Mouse (Mus musculus) ES-E14 (cell line): ENCODE results near the gene Cdk10. TPM values are rescaled to one million over a fixed set of nuclear protein-coding genes. Genes with fewer than 3 reads are reported as not detected.

Experiments used
- DNase-seq: peaks from one replicate; pipeline ENCODE4 v3.0.0-alpha.2; 2013; ENCODE audit warnings: low read depth, low spot score
- H3K27ac ChIP-seq: 2 replicates; pipeline ENCODE4 v1.5.1; 2012; ENCODE audit warnings: low read depth, mild to moderate bottlenecking, low read length, moderate library complexity, mixed read lengths; ENCODE audit not compliant: poor library complexity, insufficient read depth, severe bottlenecking
- H3K36me3 ChIP-seq: 2 replicates; pipeline ENCODE4 v1.6.1; 2012; ENCODE audit warnings: mild to moderate bottlenecking, low read length, moderate library complexity, mixed read lengths; ENCODE audit not compliant: control insufficient read depth, poor library complexity, insufficient read depth, severe bottlenecking
- H3K4me1 ChIP-seq, 2 experiments: fragments of 150-350 bp in 1 of 2; sonication (generic) in 1 of 2; 2 replicates each; pipeline ENCODE4 v1.6.1; 2012; ENCODE audit warnings: low read length in 2 of 2, mild to moderate bottlenecking in 1 of 2, mixed read lengths in 1 of 2; ENCODE audit not compliant: control insufficient read depth in 2 of 2, insufficient read depth in 2 of 2, poor library complexity in 1 of 2
- H3K4me3 ChIP-seq, 2 experiments: fragments of 150-350 bp in 1 of 2; sonication (generic) in 1 of 2; 2 replicates each; pipeline ENCODE4 v1.5.1; 2012; ENCODE audit warnings: low read length in 2 of 2, low read depth in 1 of 2, mild to moderate bottlenecking in 1 of 2, mixed read lengths in 1 of 2; ENCODE audit not compliant: insufficient read depth in 1 of 2, poor library complexity in 1 of 2, severe bottlenecking in 1 of 2
- H3K9ac ChIP-seq: 2 replicates; pipeline ENCODE4 v1.6.1; 2012; ENCODE audit warnings: low read depth, mild to moderate bottlenecking, low read length, mixed read lengths; ENCODE audit not compliant: poor library complexity, insufficient read depth, severe bottlenecking
- H3K9me3 ChIP-seq: fragments of 150-350 bp; sonication (generic); 2 replicates; pipeline ENCODE4 v1.6.1; 2012; ENCODE audit warnings: low read depth, mild to moderate bottlenecking, low read length; ENCODE audit not compliant: control insufficient read depth, insufficient read depth
- CHD2 ChIP-seq: IDR thresholded peaks from 2 replicates; pipeline ENCODE4 v1.6.1; 2014; ENCODE audit warnings: mild to moderate bottlenecking, low read depth, low read length, inconsistent platforms
- HCFC1 ChIP-seq: IDR thresholded peaks from 2 replicates; pipeline ENCODE4 v1.6.1; 2012; ENCODE audit warnings: low read length, inconsistent platforms, borderline replicate concordance; ENCODE audit not compliant: insufficient read depth
- MAFK ChIP-seq: IDR thresholded peaks from 2 replicates; pipeline ENCODE4 v1.6.1; 2014; ENCODE audit warnings: mild to moderate bottlenecking, low read depth, low read length, inconsistent platforms; ENCODE audit not compliant: insufficient read depth
- ZC3H11A ChIP-seq: IDR thresholded peaks from 2 replicates; pipeline ENCODE4 v1.6.1; 2012; ENCODE audit warnings: low read depth, mild to moderate bottlenecking, inconsistent platforms, low read length, borderline replicate concordance
- ZNF384 ChIP-seq: IDR thresholded peaks from 2 replicates; pipeline ENCODE4 v1.6.1; 2012; ENCODE audit warnings: low read depth, low read length, inconsistent platforms
- in situ Hi-C, 2 experiments: fragments of 600-800 bp; cut with MboI; formaldehyde crosslinking; loops; one replicate each; pipeline ENCODE4 v1.15.1; 2025; ENCODE audit warnings: low sequenced_read_pairs in 2 of 2, inconsistent platforms in 1 of 2; ENCODE audit not compliant: unreplicated experiment in 2 of 2
- total RNA-seq: library from RNA; depleted of rRNA; stranded (reverse); fragments of 300-350 nt; gene quantifications from 2 replicates; pipeline ENCODE4 v1.2.3, GENCODE M21; 2012

Cdk10 gene
- total RNA-seq, 1 experiment: 42.7 TPM

GRCm38 (mm10) chr8:123199864-123200263, 24.8 kb upstream of the Cdk10 start:
- no peak for DNase-seq
- no peaks in the 10 kb centered on the region for H3K36me3 ChIP-seq
- no peak for TF ChIP-seq CHD2
- no peak overlapping the region for H3K4me3 ChIP-seq
- H3K4me1 ChIP-seq: peaks cover 0 to 2% of the 10 kb centered on the region in 2 experiments; a peak in 1 of 4 replicates
- in situ Hi-C loops: no loop called here
- H3K9ac ChIP-seq: no peak overlapping the region
- no peak overlapping the region for H3K27ac ChIP-seq
- no peaks in the 10 kb centered on the region for H3K9me3 ChIP-seq

GRCm38 (mm10) chr8:123202288-123202687, 22.4 kb upstream of the Cdk10 start:
- H3K27ac ChIP-seq: no peak overlapping the region
- peaks cover 0 to 2% of the 10 kb centered on the region in 2 experiments; a peak in 1 of 4 replicates for H3K4me1 ChIP-seq
- H3K36me3 ChIP-seq: peaks cover 17% of the 10 kb centered on the region
- no peak overlapping the region for H3K9ac ChIP-seq
- in situ Hi-C loops: no loop called here
- H3K9me3 ChIP-seq: no peaks in the 10 kb centered on the region
- DNase-seq: peak; percentile 71
- no peak overlapping the region for H3K4me3 ChIP-seq
- TF ChIP-seq MAFK (no peak), CHD2 (no peak), ZNF384 (no peak), ZC3H11A (peak; percentile 55; the same call in 1 of the 2 replicates)

- DNase-seq: no peak
- Histone ChIP-seq H3K36me3 (peaks cover 29% of the 10 kb centered on the region), H3K4me1 (no peaks in the 10 kb centered on the region), H3K27ac (no peak overlapping the region), H3K9ac (no peak overlapping the region), H3K4me3 (no peak overlapping the region), H3K9me3 (no peaks in the 10 kb centered on the region)
- TF ChIP-seq CHD2 (no peak), HCFC1 (no peak), ZNF384 (no peak), MAFK (no peak), ZC3H11A (no peak)
- in situ Hi-C loops: no loop called here
Observed at GRCm38 (mm10) chr8:123203571-123203970, 21.1 kb upstream of the Cdk10 start.

- Histone ChIP-seq H3K27ac (no peak overlapping the region), H3K4me3 (peak overlapping the region; percentile 83 to 95)
- DNase-seq: no peak
Observed at GRCm38 (mm10) chr8:123211876-123212275, 12.8 kb upstream of the Cdk10 start.

GRCm38 (mm10) chr8:123212321-123213117, 12.1 kb upstream of the Cdk10 start, which contains the start of the genes Chmp1a and Spata33:
Chmp1a (minus strand) TSS chr8:123212763.
Spata33 (plus strand) TSS chr8:123212832.
- Histone ChIP-seq H3K9ac (peak within 1 kb of the TSS; percentile 96), H3K9me3 (no peaks in the 10 kb centered on the region), H3K4me3 (peak within 1 kb of the TSS; percentile 83 to 95), H3K27ac (peak within 1 kb of the TSS; percentile 24; the same call in 1 of the 2 replicates), H3K36me3 (peaks cover 22% of the 10 kb centered on the region), H3K4me1 (peaks cover 2 to 3% of the 10 kb centered on the region in 2 experiments; a peak in 2 of 4 replicates)
- DNase-seq: peak; percentile 91
- in situ Hi-C loops: no loop called here
- TF ChIP-seq ZNF384 (no peak), MAFK (no peak), ZC3H11A (no peak), HCFC1 (peak; percentile 15; the same call in 1 of the 2 replicates), CHD2 (peak; percentile 93)

More at GRCm38 (mm10) chr8:123211876-123212275, 12.8 kb upstream of the Cdk10 start:
- Histone ChIP-seq H3K9me3 (no peaks in the 10 kb centered on the region), H3K36me3 (peaks cover 27% of the 10 kb centered on the region), H3K4me1 (peaks cover 0 to 2% of the 10 kb centered on the region in 2 experiments; a peak in 1 of 4 replicates), H3K9ac (peak overlapping the region; percentile 96)
- no peak for TF ChIP-seq MAFK
- no peak for TF ChIP-seq ZC3H11A
- no peak for TF ChIP-seq ZNF384
- TF ChIP-seq HCFC1: no peak
- in situ Hi-C loops: no loop called here
